Mouse (Mus musculus): ENCODE results near the gene Col9a2.
"Not testable (repeated sequence)": the region's sequence is repeated elsewhere in the genome, so short reads cannot be mapped to it uniquely, and the experiment has no call there.

The Col9a2 gene

DNA sequence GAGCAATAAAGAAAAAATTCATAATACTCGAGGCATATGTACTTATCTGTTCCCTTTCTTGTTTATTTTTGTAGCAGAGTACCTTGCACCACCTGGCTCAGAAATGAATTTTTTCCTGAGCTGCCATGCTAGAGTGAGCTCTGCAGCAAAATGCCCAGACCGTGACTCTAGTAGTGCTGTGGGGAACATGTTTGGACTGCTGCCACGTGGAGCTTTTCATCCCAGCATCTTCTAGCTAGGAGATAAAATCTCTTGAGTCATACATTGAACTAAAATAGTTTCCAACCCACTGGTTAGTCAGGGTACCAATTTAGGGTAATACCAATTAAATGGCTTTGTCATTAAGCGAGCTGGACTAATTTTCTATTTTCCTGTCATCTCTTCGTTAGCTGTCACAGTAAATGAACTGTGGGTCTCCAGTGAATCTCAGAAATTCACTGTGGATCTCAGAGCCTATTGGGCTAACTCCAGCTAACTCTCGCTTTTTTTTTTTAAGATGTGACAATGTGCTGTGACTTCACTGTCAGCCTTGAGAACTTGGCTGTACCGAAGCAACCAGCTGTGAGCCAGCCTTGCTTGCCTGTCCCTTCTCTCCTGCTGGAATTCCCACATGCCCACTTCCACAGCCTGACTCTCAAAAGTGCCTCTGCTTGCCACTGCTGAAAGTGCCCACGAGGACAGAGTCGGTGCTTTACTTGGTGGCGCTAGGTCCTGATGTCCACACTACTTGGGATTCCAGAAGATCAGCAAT lies 19.0 kb upstream of the Col9a2 start:
- DNase-seq (ENCODE audit: low read depth in 2 of 2, low spot score in 2 of 2): no peak

DNA sequence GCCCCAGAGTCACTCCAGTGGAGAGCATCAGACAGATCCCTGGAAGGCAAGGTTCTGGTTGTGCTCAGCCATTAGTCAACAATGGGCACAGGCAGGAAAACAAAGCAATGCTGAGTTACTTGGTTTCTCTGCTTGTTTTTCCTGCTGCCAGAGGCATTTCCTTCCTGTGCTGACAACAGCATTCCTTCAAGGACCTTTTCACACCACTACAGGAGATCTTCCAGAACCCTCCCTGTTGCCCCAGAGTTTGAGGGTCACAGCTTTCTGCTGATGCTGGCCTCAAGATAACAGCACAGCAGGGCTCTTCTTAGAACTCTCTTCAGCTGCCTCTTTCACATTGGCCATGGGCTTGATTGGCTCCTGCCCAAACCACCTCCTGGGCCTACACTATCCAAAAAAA lies 17.3 kb upstream of the Col9a2 start:
- DNase-seq (ENCODE audit: low read depth in 2 of 2, low spot score in 2 of 2): no peak

- no peak for DNase-seq (ENCODE audit: low read depth in 2 of 2, low spot score in 2 of 2)
Observed at GRCm38 (mm10) chr4:121023464-121023863, 15.7 kb upstream of the Col9a2 start.

DNA sequence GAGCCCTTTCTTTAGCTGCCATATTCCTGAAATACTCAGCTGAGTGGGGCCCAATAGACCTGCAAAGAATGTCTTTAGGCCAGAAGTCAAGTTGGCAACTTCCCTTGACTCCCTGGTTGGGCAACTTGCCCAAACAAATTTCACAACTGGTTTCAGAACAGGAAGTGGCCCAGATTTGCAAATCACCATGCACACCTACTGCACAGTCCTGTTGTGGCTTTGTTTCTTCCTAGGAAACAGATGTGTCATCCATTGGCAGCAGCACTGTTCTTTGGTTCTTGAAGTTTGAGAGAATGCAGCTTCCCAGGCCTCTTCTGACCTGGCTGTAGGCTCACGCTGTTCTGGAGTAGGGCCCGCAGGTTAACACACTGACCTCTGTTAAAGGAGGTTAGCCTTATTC lies 15.2 kb upstream of the Col9a2 start:
- DNase-seq (ENCODE audit: low read depth in 2 of 2, low spot score in 2 of 2): no peak

- DNase-seq (ENCODE audit: low read depth in 2 of 2, low spot score in 2 of 2): no peak
Observed at GRCm38 (mm10) chr4:121025681-121026080, 13.5 kb upstream of the Col9a2 start.

GRCm38 (mm10) chr4:121028146-121028545 lies 11.0 kb upstream of the Col9a2 start:
- DNase-seq (ENCODE audit: low read depth in 2 of 2, low spot score in 2 of 2): no peak

DNA sequence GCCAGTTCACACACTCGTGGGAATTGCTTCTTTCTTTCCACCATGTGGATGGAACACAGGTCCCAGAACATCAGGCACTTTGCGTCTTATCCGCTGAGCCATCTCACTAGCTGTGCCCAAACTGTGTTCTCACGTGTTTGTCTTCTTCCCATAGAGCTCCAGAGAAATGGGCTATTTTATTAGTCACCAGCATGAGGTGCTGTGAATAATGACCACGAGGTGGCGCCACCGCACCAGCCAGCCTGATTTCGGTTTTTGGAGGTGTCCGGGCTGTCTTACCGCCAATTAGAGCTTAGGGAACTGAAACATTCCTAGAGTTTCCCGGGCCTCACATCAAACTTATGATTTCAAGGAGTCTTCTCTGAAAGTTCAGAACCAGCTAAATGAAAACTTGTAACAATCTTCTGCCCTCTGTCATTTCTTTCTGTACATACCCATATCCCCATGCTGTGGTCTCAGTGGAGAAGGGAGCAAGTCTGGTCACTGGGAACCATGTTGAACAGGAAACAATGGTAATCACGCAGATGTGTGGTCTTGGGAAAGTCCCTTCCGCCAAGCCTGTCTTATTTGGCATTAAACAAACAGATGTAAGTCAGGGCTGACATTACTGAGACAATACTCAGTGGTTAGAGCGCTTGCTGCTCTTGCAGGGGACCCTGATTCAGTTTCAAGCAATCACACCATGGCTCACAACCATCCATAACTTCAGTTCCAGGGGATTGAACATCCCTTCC lies 10.4 kb upstream of the Col9a2 start:
- DNase-seq (ENCODE audit: low read depth in 2 of 2, low spot score in 2 of 2): peak; percentile 40 to 47

DNA sequence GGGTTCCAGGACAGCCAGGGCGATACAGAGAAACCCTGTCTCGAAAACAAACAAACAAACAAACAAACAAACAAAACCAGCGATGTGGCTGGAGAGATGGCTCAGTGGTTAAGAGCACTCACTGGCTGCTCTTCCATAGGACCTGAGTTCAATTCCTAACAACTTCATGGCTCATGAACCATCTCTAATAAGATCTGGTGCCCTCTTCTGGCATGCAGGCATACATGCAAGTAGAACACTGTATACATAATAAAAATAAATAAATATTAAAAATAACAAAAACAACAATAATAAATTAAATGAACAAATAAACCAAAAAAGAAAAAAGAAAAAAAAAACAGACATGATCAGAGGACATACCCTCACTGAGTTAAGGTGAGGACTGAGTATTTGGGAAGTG lies 9.6 kb upstream of the Col9a2 start:
- no peak for DNase-seq (ENCODE audit: low read depth in 2 of 2, low spot score in 2 of 2)

DNA sequence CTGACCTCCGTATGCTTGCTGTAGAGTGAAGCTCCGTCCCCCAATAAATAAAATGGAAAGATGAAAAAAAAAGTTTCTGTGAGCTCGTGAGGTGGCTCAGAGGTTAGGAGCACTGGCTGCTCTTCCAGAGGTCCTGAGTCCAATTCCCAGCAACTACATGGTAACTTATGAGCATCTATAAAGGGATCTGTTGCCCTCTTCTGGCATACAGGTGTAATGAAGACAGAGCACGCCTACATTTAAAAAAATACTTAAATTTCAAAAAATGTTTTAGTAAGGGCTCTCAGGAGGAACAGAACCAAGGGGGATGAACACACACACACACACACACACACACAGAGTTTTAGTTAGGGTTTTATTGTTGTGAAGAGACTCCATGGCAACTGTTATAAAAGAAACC lies 7.7 kb upstream of the Col9a2 start:
- DNase-seq (ENCODE audit: low read depth in 2 of 2, low spot score in 2 of 2): no peak

- DNase-seq (ENCODE audit: low read depth in 2 of 2, low spot score in 2 of 2): no peak
Observed at GRCm38 (mm10) chr4:121033006-121033405, 6.2 kb upstream of the Col9a2 start.

GRCm38 (mm10) chr4:121040323-121040722 lies 1.1 kb downstream of the Col9a2 start:
- no peak for DNase-seq (ENCODE audit: low read depth in 2 of 2, low spot score in 2 of 2)

GRCm38 (mm10) chr4:121040897-121041671 lies 1.9 kb downstream of the Col9a2 start:
- peak; percentile 64 to 71 for DNase-seq (ENCODE audit: low read depth in 2 of 2, low spot score in 2 of 2)

DNA sequence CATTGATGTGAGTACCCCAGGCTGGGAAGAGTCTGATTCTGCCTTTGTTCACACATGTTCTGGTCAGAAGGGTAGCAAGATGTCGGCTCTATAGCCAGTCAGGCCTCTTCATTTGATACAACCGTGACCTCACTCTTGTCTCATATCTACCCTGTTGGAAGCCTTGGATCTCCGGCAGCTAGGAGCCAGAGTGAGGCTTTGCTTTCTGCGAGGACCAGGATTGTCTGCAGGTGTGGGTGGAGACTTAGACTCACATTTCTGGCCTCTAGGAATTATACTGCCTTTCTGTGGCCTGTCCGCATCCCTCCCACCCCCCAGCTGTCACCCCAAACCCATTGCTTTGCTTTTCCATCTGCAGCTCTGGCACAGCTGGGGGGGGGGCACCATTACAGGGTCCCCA lies 3.3 kb downstream of the Col9a2 start:
- DNase-seq (ENCODE audit: low read depth in 2 of 2, low spot score in 2 of 2): no peak

- no peak for DNase-seq (ENCODE audit: low read depth in 2 of 2, low spot score in 2 of 2)
Observed at GRCm38 (mm10) chr4:121042946-121043345, 3.8 kb downstream of the Col9a2 start.

DNA sequence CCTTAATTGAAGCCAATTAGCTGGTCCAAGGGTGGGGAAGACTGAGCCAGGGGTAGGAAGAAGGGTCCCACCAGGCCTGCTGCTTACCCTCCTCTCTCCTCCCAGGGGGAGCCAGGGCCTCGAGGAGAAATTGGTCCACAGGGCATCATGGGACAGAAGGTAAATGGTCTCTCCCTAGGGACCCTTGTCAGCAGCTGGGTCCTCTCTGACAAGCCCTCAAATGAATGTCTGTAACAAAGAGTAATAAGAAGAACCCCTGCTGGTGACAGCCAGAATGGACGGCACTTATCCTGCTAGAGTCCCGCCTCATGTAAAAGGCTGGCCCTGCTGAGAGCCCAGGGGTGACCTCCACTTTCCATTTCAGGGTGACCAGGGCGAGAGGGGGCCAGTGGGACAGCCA lies 12.7 kb downstream of the Col9a2 start:
- DNase-seq (ENCODE audit: low read depth in 2 of 2, low spot score in 2 of 2): no peak

- no peak for DNase-seq (ENCODE audit: low read depth in 2 of 2, low spot score in 2 of 2)
Observed at GRCm38 (mm10) chr4:121052454-121053323, 13.5 kb downstream of the Col9a2 start.

DNA sequence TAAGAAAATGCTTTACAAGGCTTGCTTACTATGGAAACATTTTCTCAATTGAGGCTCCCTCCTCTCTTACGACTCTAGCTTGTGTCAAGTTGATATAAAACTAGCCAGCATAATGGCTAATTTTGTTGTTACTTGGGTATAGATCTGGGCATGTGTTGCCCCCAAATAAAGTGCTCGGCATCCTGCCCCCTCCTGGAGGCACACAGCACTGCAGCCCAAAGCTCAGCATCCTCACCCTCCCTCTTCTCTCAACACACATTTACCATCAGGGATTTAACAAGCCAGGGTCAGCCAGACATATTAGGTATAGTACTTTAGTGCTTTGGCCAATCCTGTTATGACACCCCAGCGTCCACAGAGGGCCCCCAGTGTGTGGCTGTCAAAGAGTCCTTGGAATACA lies 17.2 kb downstream of the Col9a2 start:
- DNase-seq (ENCODE audit: low read depth in 2 of 2, low spot score in 2 of 2): peak in 1 of 2 experiments; percentile 50

DNA sequence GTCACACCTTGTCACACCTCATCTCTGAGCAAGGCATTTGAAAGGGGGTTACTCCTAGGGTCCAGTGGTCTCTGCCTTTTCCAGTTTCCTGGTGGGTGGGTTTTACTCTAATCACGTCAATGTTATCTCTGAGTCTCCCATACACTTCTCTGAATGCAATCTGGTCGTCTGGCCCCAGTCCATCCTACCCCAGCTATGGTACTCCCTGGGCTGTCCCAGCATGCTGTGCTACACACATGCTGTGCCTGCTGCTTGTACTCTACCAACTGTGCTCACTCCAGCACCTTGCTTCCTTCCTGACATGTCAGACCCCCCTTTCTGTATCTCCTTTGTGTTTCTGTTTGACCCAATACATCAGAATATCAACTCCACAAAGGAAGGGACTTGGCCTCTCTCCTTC lies 17.8 kb downstream of the Col9a2 start:
- DNase-seq (ENCODE audit: low read depth in 2 of 2, low spot score in 2 of 2): no peak

GRCm38 (mm10) chr4:121059218-121059617 lies 20.0 kb downstream of the Col9a2 start:
- DNase-seq (ENCODE audit: low read depth in 2 of 2, low spot score in 2 of 2): not testable (repeated sequence)

GRCm38 (mm10) chr4:121065336-121065735 lies 26.2 kb downstream of the Col9a2 start:
- DNase-seq (ENCODE audit: low read depth in 2 of 2, low spot score in 2 of 2): no peak

GRCm38 (mm10) chr4:121074250-121074649 lies 35.1 kb downstream of the Col9a2 start:
- DNase-seq (ENCODE audit: low read depth in 2 of 2, low spot score in 2 of 2): no peak
